Mouse (Mus musculus) stomach, embryonic 15.5 days (tissue): ENCODE results near the gene Abca13. TPM values are rescaled to one million over a fixed set of nuclear protein-coding genes. Genes with fewer than 3 reads are reported as not detected.

Experiments
- polyA plus RNA-seq: library from polyadenylated mRNA; unstranded; fragments of >200 nt; fragmentation: Nextera tagmentation; extraction: Ambion mirVana; gene quantifications from 2 replicates; pipeline ENCODE4 v1.2.1, GENCODE M21; 2015

Gene Abca13
- polyA plus RNA-seq, 1 experiment from 2014 or later, result 0.08 TPM

Other genes with a start within 250 kb of the Abca13 start
- 0.06 and 0.15 TPM in 2 replicates for gene Pkd1l1, start 218.7 kb upstream of the Abca13 start, polyA plus RNA-seq
- gene Hus1, start 180.8 kb upstream of the Abca13 start, polyA plus RNA-seq, result 15.5 TPM in 2 replicates
- 0.92 and 1.2 TPM in 2 replicates for gene Gm11992, start 143.3 kb upstream of the Abca13 start, polyA plus RNA-seq
- gene Sun3, start 143.0 kb upstream of the Abca13 start, polyA plus RNA-seq, result 0.22 TPM in 2 replicates
- gene Upp1, start 73.8 kb upstream of the Abca13 start, polyA plus RNA-seq, result 10.0 and 10.5 TPM in 2 replicates